Mouse (Mus musculus) stomach, postnatal 0 days (tissue): ENCODE results near the gene Tpd52l2.

Experiments used
- CTCF ChIP-seq: IDR thresholded peaks from 2 replicates; pipeline ENCODE4 v1.5.1; 2016; ENCODE audit warnings: antibody characterized with exemption, low read depth, mild to moderate bottlenecking, moderate library complexity
- EP300 ChIP-seq: optimal IDR thresholded peaks from 2 replicates; pipeline ENCODE3; 2016; ENCODE audit warnings: antibody characterized with exemption

DNA sequence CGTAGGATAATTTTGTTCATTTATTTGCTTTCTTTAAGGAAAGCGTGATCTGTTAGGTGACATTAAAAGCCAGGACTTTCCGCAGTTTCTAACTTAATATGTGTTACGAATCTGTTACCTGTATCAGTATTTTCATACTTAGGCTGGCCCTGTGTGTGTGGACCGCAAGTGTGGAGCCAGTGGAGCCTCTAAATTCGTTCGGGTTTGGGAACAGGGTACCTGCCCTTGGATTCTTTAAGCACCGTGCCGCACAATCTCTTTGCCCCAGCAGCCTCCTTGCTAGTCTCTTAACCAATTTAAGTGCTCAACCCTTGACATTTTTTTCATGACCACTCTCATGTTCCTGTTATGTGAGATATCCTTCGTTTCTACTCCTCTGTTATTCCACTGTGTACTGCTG is 24.5 kb downstream of the Tpd52l2 start:
- TF ChIP-seq CTCF (no peak), EP300 (no peak)
